Mouse (Mus musculus) thymus, postnatal 10 days (tissue): ENCODE measurements around the gene Zfp773.
"Not testable (repeated sequence)": the region's sequence is repeated elsewhere in the genome, so short reads cannot be mapped to it uniquely, and the experiment has no call there.

Source experiments
- DNase-seq, 2 experiments: peaks; one replicate each; pipeline ENCODE4 v3.0.0; 2021; ENCODE audit warnings: low spot score in 2 of 2

The Zfp773 gene

DNA sequence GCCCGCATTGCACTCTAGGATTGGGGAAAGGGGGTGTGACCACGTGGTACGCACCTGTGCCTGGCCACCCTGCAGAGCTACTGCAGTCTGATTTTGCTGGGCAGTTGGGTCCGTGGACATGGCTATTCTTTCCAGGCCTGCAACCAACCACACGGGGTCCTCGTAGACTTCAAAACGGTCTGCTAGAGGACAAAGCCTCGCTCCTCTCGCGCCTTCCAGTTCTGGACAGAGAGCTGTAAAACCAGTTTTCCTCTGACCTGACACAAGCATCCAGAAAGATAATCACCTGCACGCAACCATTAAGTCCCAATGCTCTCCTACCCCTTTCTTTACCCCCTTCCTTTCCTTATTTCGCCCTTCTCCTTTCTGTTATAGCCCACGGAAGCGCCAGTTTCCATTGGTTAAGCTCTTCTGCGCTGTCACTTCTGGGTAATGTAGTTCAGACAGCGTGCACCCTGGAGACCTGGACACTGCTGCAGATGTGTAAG is at the start of gene Zfp773:
TSS of gene Zfp773 (minus strand) at position 377 of the 488 bp plus-strand sequence.
- DNase-seq, result peak; percentile 9 to 28

DNA sequence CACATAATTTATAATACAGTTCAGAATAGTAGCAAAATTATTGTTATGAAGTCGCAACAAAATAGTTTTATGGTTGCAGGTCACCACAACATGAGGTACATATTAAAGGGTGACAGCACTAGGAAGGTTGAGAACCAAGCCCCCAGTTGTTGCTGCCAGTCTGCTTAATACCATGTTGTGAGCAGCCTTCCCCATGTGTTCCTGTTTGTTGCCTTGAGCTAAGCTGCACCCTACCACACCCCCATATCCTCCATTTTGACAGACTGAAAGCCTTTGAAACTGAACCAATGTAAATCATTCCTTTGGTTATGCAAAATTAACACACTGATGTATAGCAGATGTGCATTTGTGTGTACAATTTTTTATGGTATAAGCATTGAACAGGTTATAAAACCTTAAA is 49.3 kb upstream of the Zfp773 start:
- DNase-seq, result no peak

DNA sequence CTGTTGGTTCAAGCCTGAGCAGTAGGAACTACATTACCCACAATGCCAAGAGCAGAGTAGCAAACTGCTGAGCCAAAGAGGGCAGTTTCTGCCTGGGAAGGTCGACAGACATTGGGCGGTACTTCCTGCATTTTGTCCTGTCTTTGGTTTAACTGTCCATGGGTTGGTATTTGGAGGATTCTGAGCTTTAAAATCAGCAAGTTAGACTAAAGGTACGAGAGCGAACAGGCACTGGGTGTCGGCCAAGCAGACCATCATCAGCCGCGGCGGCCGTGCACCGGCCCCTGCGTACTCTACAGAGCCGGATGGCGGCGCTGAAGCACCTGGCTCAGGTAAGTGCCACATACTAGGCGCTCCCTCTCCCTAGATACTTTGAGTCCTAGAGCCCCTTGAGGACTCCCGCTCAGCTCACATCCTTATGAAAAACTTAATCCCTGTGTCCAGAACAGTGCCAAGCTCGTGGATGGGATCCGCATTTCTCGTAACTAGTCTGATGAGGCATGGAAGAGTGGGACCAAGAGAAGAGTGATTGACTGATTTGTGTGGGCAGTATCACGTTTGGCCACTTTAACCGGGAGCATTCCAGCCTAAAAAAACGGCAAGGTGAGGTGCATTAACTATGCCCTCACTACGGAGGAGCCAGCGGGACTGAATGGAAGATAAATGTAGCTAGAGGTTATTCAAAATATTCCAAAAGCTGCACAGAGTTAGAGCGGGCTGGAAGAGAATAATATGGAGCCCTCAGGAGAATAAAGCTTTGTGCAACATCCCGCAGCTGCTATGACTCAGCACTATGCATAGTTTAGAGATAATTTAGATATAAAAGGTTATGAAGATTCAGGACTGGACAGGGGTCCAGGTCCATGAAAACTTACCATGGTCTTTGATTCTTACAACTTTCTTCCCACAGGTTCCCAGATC is 34.9 kb upstream of the Zfp773 start, which contains the start of gene Zfp418:
TSS of gene Zfp418 (plus strand) at position 104 of the 921 bp plus-strand sequence.
- DNase-seq, result peak in 1 of 2 experiments; percentile 7

DNA sequence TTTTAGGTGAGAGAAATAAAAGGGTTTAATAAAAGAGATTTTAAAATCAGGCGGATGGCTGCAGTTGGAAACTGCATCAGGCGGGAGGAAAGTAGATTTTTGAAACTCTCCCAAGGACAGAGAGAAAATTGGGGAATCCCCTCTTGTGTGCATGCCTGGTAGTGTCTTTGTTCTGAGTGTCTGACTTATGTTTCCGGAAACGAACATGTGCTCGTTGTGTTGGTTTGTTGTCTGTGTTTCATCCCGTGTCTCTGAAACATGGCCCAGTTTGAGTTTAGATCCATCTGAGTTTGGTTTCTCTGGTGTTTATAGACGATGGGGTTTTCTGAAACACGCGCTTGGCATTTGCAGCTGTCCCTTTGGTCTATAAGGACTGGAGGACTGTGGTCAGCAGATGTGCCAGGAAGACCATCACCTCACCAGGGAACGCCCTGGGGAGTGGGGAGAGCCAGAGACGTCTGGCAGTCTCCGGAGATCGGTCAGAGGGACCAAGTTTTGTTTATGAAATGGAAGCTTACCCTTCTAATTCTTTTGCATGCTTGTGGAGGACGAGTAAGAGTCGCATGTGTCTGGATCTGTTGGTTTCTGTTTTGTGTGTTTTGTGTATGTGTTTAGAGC is 9.5 kb upstream of the Zfp773 start:
- DNase-seq, result no peak

DNA sequence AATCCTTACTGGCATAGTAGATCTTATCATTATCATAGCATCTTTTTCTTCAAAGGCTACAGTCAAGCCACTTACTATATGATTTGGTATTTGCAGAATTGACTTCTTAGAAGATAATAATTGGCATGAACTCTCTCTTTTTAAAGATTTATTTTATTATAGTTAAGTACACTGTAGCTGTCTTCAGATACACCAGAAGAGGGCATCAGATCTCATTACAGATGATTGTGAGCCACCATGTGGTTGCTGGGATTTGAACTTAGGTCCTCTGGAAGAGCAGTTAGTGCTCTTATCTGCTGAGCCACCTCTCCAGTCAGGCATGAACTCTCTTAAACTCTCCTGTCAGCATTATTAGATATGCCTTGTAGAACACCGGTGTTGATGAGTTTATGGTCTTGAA is 7.7 kb upstream of the Zfp773 start:
- DNase-seq, result no peak

DNA sequence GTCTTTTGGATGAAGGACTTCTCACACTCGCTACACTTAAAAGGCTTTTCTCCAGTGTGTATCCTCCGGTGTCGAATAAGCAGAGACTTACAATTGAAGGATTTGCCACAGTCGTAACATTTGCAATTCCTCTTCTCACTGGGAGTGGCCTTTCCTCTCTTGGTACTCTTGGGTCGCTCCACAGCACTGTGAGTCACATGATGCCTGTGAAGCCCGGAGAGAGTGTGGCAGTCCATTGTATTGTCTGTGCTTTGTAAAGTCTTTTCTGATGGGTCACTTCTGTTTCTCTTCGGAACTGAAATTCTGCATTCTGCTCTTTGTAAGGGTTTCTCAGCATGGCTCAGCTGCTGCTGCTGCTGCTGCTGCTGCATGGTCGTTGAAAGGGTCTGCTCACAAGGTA is 3.8 kb downstream of the Zfp773 start:
- no peak for DNase-seq

DNA sequence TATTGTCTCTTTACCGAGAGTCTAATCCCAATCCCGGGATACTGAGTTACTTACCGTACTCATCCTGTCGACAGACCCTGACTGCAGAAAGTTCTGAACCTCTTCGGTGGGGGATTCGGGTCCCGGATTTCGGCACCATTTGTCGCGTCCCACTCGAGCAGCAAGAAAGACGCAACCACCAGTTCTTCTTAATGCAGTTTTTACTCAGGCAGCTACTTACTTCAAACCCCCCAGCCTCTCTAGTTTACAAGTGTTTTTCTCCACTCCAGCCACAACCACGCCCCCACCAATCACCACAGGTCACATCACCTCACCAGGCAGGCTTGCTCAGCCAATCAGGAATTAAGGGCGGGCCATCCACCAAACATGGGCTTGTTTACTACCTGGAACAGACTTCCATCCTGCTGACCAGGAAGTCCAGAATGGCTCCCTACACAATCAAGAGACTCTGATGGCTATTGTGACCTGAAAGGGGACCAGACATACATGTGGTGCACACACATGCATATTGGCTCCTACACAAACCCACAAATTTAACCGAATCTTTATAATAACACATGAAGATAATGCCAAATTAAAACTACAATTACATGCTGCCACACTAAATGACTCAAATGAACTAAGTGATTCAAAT is 5.9 kb downstream of the Zfp773 start:
- not testable (repeated sequence) for DNase-seq

DNA sequence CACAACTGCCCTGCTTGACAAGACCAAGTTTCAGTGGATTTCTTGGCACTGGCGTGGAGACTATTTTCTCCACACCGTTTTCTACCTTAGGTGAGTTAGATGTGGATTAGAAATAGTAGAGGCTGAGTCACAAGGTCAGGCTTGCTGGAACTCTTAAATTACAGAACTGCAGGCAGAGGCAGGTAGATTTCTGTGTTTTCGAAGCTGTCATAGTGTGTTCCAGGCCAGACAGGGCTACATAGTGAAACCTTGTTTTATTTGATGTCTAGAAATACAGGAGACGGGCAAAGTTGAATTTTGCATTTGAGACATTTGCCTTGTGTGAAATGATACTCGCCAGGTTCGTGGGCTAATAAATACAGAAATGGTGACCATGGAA is 15.0 kb downstream of the Zfp773 start:
- DNase-seq, result no peak

DNA sequence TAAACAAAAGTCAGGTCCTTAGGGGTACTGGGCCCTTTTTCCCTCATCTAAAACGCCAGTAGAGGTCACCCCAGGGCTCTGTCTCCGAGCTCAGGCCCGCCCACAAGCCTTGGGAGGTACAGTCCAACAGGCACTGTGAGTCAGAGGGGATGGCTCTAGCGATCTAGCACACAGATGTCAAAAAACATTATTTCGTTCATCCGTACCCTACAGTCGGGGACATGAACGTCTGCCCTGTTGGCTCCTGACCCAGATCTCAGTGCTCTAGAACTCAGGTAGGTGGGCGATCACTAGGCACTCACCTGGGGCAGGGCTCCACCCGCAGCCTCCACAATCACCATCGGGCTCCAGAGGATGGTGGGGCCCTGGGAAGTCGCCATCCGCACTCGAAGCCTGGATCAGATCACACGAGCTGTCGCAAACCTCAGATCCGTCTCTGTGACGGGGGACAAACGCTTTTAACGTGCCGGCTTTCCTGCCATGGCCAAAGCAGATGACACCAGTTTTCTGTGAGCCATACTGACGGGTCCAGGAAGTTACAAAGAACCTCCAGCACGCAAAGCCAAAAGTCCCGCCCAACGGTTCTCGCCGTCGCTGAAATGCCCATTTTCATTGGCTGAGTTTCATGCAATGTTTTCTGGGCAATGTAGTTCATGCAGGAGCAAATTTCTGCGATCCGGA is 15.5 kb downstream of the Zfp773 start, which contains the start of gene Zfp954:
TSS of gene Zfp954 (minus strand) at position 568 of the 681 bp plus-strand sequence.
- DNase-seq, result peak; percentile 71 to 76

DNA sequence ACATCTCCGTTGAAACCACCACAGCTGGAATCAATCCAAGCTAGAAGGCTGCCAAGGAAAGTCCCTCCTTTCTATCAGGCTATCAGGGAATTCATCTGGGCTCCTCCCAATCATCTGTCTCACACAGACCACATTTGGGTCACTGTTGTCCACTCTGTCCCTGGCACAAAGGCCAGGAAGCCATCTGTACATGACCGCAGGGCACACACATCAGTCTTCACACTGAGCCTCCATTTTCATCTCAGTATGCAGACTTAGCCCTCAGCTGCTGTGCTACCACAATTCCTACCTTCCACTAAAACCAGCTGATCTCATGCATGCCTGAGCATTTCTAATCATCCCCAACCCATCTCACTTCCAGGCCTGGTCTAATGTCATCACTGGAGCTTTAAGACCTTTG is 18.1 kb downstream of the Zfp773 start:
- no peak for DNase-seq

DNA sequence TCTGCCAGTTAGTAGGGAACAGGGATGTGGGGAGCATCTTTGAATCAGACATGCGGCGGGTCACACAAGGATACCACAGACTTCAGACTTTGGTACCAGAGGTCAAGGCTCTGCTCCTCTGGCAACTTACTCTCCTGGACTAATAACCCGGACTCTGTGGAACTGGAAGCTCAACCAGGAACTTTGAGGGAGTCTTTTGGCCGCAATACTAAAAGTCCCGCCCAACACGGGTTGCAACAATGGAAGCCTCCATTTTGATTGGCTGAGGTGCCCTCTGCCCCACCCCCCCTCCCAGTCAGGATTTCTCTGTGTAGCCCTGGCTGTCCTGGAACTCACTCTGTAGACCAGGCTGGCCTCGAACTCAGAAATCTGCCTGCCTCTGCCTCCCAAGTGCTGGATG is 28.1 kb downstream of the Zfp773 start:
- no peak for DNase-seq
